Mouse (Mus musculus): Measurements from ENCODE around the gene Polr2c. TPM values are rescaled to one million over a fixed set of nuclear protein-coding genes. Genes with fewer than 3 reads are reported as not detected.

Gene Polr2c
- polyA plus RNA-seq, 1 experiment from 2014 or later = 150 TPM

Other genes with a start within 250 kb of the Polr2c start
- gene Arl2bp, start 190.8 kb upstream of the Polr2c start, polyA plus RNA-seq (2015; fragmentation: Nextera tagmentation; extraction: Ambion mirVana) = 106 and 118 TPM in 2 replicates
- gene Pllp, start 161.2 kb upstream of the Polr2c start, polyA plus RNA-seq (2015; fragmentation: Nextera tagmentation; extraction: Ambion mirVana) = 3.6 TPM in 2 replicates
- not detected in 2 replicates for gene Ccl22, start 111.9 kb upstream of the Polr2c start, polyA plus RNA-seq (2015; fragmentation: Nextera tagmentation; extraction: Ambion mirVana)
- 7.7 and 9.3 TPM in 2 replicates for gene Cx3cl1, start 85.4 kb upstream of the Polr2c start, polyA plus RNA-seq (2015; fragmentation: Nextera tagmentation; extraction: Ambion mirVana)
- 0.62 TPM in 1 of 2 replicates, not detected in the other for gene Ccl17, start 47.0 kb upstream of the Polr2c start, polyA plus RNA-seq (2015; fragmentation: Nextera tagmentation; extraction: Ambion mirVana)
- gene Coq9, start 19.1 kb upstream of the Polr2c start, polyA plus RNA-seq (2015; fragmentation: Nextera tagmentation; extraction: Ambion mirVana) = 69.1 and 69.7 TPM in 2 replicates
- 91.2 and 91.9 TPM in 2 replicates for gene Ciapin1, start 19.1 kb upstream of the Polr2c start, polyA plus RNA-seq (2015; fragmentation: Nextera tagmentation; extraction: Ambion mirVana)
- 49.4 and 49.7 TPM in 2 replicates for gene Dok4, start 18.9 kb downstream of the Polr2c start, polyA plus RNA-seq (2015; fragmentation: Nextera tagmentation; extraction: Ambion mirVana)
- gene Ccdc102a, start 60.6 kb downstream of the Polr2c start, polyA plus RNA-seq (2015; fragmentation: Nextera tagmentation; extraction: Ambion mirVana) = 18.2 and 18.5 TPM in 2 replicates
- gene Adgrg5, start 66.2 kb downstream of the Polr2c start, polyA plus RNA-seq (2015; fragmentation: Nextera tagmentation; extraction: Ambion mirVana) = 0.15 and 0.73 TPM in 2 replicates
- gene Adgrg1, start 117.3 kb downstream of the Polr2c start, polyA plus RNA-seq (2015; fragmentation: Nextera tagmentation; extraction: Ambion mirVana) = 39.8 and 42.9 TPM in 2 replicates
- 4.7 TPM in 2 replicates for gene Adgrg3, start 160.2 kb downstream of the Polr2c start, polyA plus RNA-seq (2015; fragmentation: Nextera tagmentation; extraction: Ambion mirVana)
- gene Drc7, start 197.7 kb downstream of the Polr2c start, polyA plus RNA-seq (2015; fragmentation: Nextera tagmentation; extraction: Ambion mirVana) = 1.5 and 2.7 TPM in 2 replicates
- gene Katnb1, start 223.7 kb downstream of the Polr2c start, polyA plus RNA-seq (2015; fragmentation: Nextera tagmentation; extraction: Ambion mirVana) = 22.5 and 23.6 TPM in 2 replicates

Data from lung, embryonic 16.5 days (tissue).